Mouse (Mus musculus): ENCODE measurements at regions not wholly inside any gene's neighbourhood (a gene's known extent, or its start where the extent isn't known, plus 50 kb on each side); places are given as distances from the start of the nearest gene placed in this dataset.

DNA sequence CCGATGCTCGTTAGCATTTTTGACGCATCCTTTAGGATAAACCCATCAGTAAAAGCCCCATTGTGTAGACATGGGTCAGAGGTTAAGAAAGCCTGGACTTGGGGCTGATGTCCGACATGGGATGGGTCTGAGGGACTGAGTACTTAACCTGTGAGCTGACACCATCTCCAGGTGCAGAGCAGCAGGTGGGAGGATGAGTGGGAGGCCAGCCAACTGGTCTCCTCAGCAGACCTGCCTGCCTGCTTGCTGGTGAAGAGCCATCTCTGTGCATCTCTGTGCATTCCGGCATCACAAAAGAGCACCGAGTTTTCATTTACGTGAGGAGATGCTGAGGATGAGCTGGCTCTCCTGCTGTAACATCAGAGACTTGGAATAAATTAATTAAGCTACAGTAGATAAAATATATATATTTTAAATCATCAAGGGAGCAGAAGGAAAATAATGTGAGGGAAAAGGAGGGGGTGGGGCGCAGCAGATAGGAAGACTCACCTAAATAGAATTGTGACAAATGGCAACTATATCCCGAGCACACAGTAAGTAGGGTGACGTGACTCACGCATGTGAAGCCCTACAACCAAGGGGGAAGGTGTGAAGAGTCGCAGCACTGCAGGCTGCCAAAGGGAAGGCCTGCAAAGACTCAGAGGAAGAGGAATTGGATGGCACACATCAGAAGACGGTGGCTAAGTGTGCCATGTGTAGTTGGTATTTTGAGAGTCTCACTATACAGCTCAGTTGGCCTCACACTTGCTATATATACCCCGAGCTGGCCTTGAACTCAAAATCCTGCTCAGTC is 118.5 kb upstream of the Ces5a start:
- no peaks in the 10 kb centered on the region for H3K36me3 ChIP-seq
- H3K9me3 ChIP-seq: no peaks in the 10 kb centered on the region
- H3K4me1 ChIP-seq (replicated peaks): no peaks in the 10 kb centered on the region
- H3K27ac ChIP-seq: no peak overlapping the region
- no peaks in the 10 kb centered on the region for H3K27me3 ChIP-seq (replicated peaks)
- no peak overlapping the region for H3K4me2 ChIP-seq (replicated peaks)
- 74% methylated on average over 14 of the region's 14 CpGs for WGBS
- ATAC-seq: no peak
- no peak overlapping the region for H3K9ac ChIP-seq
- H3K4me3 ChIP-seq (replicated peaks): no peak overlapping the region

DNA sequence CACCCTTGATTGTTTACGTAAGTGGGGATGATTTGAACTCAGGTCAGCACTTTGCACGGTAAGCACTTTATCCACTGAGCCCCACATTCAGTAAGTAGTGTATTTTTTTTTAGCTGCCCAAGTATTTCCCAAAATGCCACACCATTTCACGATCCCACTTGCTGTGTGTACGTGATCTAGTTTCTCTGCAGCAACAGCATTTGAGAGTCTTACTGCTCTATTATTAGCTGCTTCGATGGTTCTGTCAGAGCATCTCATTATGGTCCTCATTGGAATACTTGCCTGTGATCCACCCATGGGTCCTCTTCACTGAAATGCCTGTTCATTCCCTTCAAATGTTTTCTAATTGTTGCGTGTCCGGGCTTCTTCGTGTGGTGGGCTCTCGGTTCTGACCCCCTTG is 120.1 kb upstream of the Ces5a start:
- Histone ChIP-seq H3K27me3 (replicated peaks) (no peaks in the 10 kb centered on the region), H3K27ac (no peak overlapping the region), H3K4me3 (replicated peaks) (no peak overlapping the region), H3K9me3 (no peaks in the 10 kb centered on the region), H3K4me1 (replicated peaks) (no peaks in the 10 kb centered on the region), H3K36me3 (no peaks in the 10 kb centered on the region), H3K9ac (no peak overlapping the region), H3K4me2 (replicated peaks) (no peak overlapping the region)
- ATAC-seq: no peak
- WGBS: 88% methylated on average over 9 of the region's 9 CpGs

DNA sequence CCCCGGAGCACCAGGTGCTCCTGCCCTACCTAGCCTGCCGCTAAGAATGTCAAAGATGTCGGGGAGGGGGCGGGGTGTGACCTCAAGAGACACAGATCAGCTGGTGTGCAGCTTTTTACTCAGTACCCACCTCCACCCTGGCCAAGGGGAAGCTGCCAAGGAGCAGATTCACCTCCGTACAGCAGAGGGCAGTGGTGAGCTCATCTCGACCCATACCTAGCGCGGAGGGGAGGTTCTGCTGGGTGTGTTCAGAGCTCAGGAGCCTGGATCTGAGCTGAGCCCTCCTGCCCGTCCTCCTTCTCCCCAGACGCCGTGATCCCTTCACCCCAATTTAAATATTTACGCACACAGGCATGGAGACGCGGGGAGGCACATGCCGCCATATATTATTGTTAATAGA is 126.1 kb upstream of the Ces5a start:
- WGBS: 6% methylated on average over 15 of the region's 15 CpGs
- H3K4me3 ChIP-seq (replicated peaks): peak overlapping the region; percentile 22
- H3K36me3 ChIP-seq: no peaks in the 10 kb centered on the region
- H3K9me3 ChIP-seq: no peaks in the 10 kb centered on the region
- H3K27me3 ChIP-seq (replicated peaks): no peaks in the 10 kb centered on the region
- no peaks in the 10 kb centered on the region for H3K4me1 ChIP-seq (replicated peaks)
- H3K4me2 ChIP-seq (replicated peaks): peak overlapping the region; percentile 68
- no peak overlapping the region for H3K9ac ChIP-seq
- H3K27ac ChIP-seq: no peak overlapping the region
- peak; percentile 95 for ATAC-seq

DNA sequence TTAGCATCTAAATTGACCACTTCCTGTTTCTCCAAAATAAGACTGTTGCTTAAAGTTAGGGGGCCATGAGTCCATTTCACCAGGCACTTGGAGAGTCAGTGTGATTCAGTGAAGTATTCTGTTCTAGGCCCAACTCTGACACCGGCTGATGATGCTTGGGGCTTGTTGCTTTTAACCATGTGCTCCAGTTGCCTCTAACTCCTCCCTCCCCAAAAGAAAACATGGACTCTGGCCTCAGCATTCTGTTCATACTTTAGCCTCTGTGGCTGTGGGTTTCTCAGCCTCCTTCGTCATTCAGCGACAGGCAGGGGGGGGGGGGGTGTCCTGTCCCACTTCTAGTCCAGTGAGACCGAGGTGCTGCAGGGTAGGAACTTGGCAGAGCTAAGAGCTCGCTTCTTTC is 126.6 kb upstream of the Ces5a start:
- Histone ChIP-seq H3K4me2 (replicated peaks) (peak overlapping the region; percentile 68), H3K27me3 (replicated peaks) (no peaks in the 10 kb centered on the region), H3K4me1 (replicated peaks) (no peaks in the 10 kb centered on the region), H3K9me3 (no peaks in the 10 kb centered on the region), H3K27ac (no peak overlapping the region), H3K9ac (no peak overlapping the region), H3K4me3 (replicated peaks) (peak overlapping the region; percentile 22; the same call in 1 of the 2 replicates), H3K36me3 (no peaks in the 10 kb centered on the region)
- WGBS: 74% methylated on average over 5 of the region's 5 CpGs
- peak; percentile 63 for ATAC-seq

DNA sequence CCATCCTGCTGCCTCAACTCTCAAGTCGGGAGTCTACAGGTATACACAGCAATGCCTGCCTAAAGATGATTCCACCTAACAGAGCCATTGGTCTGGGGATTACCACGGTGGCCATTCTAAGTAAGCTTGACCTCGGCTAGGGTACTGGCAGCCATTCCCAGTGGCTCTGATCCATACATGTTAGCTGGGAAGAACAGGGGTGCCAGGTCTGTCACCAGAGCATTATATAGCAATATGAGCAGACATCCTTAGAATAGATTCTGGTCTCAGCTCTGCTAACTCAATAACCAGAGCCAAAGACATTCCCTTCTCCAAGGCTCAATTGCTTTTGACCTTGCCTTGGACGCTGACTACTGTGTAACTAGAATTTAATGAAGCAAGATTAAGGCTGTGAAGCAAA is 128.2 kb upstream of the Ces5a start:
- Histone ChIP-seq H3K27me3 (replicated peaks) (no peaks in the 10 kb centered on the region), H3K9ac (no peak overlapping the region), H3K27ac (no peak overlapping the region), H3K4me2 (replicated peaks) (no peak overlapping the region), H3K4me1 (replicated peaks) (no peaks in the 10 kb centered on the region), H3K36me3 (no peaks in the 10 kb centered on the region), H3K4me3 (replicated peaks) (no peak overlapping the region), H3K9me3 (no peaks in the 10 kb centered on the region)
- ATAC-seq: no peak
- 80% methylated on average over 4 of the region's 4 CpGs for WGBS

DNA sequence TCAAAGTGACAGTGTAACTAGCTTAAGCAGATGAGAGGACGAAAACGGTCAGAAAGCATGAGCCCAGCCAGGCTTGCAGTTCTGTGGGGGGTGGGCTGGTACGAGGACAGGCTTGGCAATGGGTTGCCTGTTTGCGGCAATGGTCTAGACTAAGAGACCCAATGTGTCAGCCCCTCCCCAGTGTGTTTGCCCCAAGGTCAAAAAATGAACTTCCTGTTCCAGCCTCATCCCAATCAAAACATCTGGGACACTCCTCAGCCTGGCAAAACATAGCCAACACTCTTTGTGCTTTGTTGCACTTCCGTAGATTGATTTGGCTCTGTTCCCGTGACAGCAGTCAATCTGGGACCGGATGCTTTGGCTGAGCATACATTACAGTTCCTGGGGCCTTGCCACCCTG is 132.7 kb upstream of the Ces5a start:
- Histone ChIP-seq H3K27ac (no peak overlapping the region), H3K27me3 (replicated peaks) (no peaks in the 10 kb centered on the region), H3K36me3 (no peaks in the 10 kb centered on the region), H3K4me1 (replicated peaks) (no peaks in the 10 kb centered on the region), H3K4me3 (replicated peaks) (no peak overlapping the region), H3K9ac (no peak overlapping the region), H3K9me3 (no peaks in the 10 kb centered on the region), H3K4me2 (replicated peaks) (no peak overlapping the region)
- no peak for ATAC-seq
- 57% methylated on average over 7 of the region's 7 CpGs for WGBS

DNA sequence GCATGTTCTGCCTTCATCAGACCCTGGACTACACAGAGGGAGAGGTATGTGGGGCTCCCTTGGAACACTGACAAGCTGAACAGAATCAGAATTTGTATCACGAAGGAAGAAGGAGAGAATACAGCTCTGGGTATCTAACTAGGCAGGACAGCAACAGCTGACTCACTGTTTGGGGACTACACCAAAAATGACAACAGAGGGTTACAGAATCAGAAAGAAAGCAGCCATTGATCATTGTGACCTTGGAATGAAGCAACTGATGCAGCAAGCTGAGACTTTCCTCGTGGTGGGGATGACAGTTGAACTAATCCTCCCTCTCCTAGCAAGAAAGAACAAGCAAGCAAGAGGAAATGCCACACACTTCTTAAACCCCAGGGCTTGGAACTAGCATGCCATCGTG is 135.0 kb upstream of the Gnao1 start:
- Histone ChIP-seq H3K4me3 (replicated peaks) (no peak overlapping the region), H3K9ac (no peak overlapping the region), H3K4me1 (replicated peaks) (no peaks in the 10 kb centered on the region), H3K36me3 (no peaks in the 10 kb centered on the region), H3K9me3 (no peaks in the 10 kb centered on the region), H3K27ac (no peak overlapping the region), H3K27me3 (replicated peaks) (no peaks in the 10 kb centered on the region), H3K4me2 (replicated peaks) (no peak overlapping the region)
- no peak for ATAC-seq
- WGBS: 62% methylated on average over 3 of the region's 3 CpGs

DNA sequence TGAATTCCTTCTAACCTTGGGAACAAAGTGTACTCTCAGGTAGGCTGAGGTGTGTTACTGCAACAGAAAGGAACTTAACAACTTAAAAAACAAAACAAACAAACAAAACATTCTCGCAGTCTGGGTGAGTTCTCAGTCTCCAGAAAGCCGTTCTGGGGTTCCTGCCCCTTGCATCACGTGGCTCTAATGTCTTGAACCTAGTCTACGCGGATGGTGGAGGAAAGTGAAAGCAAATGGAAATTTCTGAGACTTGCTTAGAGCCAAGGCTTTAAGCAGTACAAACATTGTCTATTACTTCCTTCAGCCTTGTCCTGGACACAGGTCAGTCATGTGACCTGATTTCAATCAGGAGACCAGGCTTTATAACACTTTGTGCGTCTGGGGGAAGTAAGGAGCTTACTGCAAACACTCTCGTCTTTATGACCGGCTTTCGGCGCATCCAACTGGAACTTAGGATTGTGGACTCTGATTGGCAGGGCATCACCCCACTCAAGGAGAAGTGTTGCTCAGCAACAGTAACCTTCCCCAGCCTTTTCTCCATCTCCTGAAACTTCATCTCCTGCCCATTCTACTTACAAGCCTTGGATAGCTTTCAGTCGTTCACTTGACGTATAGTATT is 125.9 kb upstream of the Gnao1 start:
- no peak for ATAC-seq

DNA sequence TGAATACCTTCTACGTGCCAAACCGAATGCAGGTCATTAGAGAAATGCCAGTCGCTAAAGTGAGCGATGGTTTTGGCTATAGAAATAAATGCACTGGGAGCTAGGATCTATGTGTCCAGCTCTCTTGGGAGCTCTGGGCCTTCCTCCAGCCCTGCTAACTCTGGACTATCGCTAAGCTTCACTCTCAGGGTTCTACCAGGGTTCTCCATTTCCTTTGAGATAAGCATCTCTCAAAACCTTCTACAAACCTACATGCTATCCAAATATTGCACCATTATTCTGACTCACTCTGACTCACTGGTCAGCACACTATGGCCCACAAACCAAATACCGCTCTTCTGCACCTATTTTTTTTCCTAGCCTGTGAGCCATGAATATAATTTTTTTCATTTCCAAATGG is 125.4 kb upstream of the Gnao1 start:
- Histone ChIP-seq H3K9ac (no peak overlapping the region), H3K9me3 (no peaks in the 10 kb centered on the region), H3K4me2 (replicated peaks) (no peak overlapping the region), H3K27ac (no peak overlapping the region), H3K4me3 (replicated peaks) (no peak overlapping the region), H3K4me1 (replicated peaks) (no peaks in the 10 kb centered on the region), H3K27me3 (replicated peaks) (no peaks in the 10 kb centered on the region), H3K36me3 (no peaks in the 10 kb centered on the region)
- ATAC-seq: no peak
- 96% methylated on average over 6 of the region's 6 CpGs for WGBS

More for the DNA sequence above, 125.9 kb upstream of the Gnao1 start:
- Histone ChIP-seq H3K4me1 (replicated peaks) (no peaks in the 10 kb centered on the region), H3K27ac (no peak overlapping the region), H3K27me3 (replicated peaks) (no peaks in the 10 kb centered on the region), H3K9me3 (no peaks in the 10 kb centered on the region), H3K4me3 (replicated peaks) (no peak overlapping the region), H3K9ac (no peak overlapping the region), H3K4me2 (replicated peaks) (no peak overlapping the region), H3K36me3 (no peaks in the 10 kb centered on the region)
- 74% methylated on average over 12 of the region's 12 CpGs for WGBS

DNA sequence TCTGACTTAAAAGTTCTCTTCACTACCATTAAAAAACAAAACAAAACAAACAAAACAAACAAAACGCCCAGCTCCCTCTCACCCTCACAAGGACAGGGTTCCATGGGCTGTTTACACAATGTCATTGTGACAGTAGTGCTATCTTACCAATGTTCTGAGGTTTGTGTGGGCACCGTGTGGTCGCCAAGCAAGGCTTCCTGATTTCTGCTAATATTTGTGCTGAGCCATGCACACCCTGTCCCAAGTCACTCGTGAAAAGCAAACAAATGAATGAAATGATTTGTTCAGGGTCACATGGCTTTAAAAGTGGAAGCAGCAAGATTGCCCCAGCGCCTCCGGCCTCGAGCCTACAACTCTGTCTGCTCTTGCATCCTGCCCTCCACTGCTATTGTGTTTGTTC is 120.9 kb upstream of the Gnao1 start:
- no peak for ATAC-seq
- WGBS: 40% methylated on average over 7 of the region's 7 CpGs
- no peaks in the 10 kb centered on the region for H3K36me3 ChIP-seq

DNA sequence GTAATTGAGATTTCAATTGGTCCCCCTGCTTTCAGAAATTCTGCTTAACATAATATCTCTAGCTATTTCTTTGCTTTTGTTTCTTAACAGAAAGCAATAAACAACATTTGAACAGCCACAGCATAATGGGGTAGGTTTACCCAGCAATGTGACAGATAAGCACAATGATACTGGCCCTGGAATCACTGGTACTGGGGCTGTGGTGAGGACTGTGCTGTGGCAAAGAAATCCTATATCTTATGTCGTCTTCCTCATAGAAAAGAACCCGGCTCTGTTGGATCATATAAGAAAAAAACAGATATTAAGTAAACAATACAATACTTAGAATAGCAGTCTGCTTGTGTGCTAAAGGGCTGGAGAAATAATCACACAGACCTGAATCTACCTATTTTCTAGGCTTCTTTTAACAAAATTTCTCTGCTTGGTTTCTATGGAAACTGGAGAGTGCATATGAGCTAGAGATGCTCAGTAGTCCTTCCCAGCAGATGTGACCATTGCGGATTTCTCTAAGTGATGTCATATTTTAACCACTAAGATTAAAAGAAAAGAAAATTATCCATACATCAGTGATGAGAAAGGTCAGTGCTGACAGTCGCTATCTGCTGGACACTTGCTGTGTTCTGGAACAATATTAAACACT is 119.8 kb upstream of the Gnao1 start:
- Histone ChIP-seq H3K4me2 (replicated peaks) (no peak overlapping the region), H3K4me3 (replicated peaks) (no peak overlapping the region), H3K36me3 (no peaks in the 10 kb centered on the region), H3K9me3 (no peaks in the 10 kb centered on the region), H3K27ac (no peak overlapping the region), H3K4me1 (replicated peaks) (no peaks in the 10 kb centered on the region), H3K27me3 (replicated peaks) (no peaks in the 10 kb centered on the region), H3K9ac (no peak overlapping the region)
- WGBS: 75% methylated on average over 4 of the region's 4 CpGs
- ATAC-seq: no peak

More for the DNA sequence above, 120.9 kb upstream of the Gnao1 start:
- Histone ChIP-seq H3K4me2 (replicated peaks) (no peak overlapping the region), H3K4me1 (replicated peaks) (no peaks in the 10 kb centered on the region), H3K9ac (no peak overlapping the region), H3K27me3 (replicated peaks) (no peaks in the 10 kb centered on the region), H3K27ac (no peak overlapping the region), H3K9me3 (no peaks in the 10 kb centered on the region), H3K4me3 (replicated peaks) (no peak overlapping the region)

DNA sequence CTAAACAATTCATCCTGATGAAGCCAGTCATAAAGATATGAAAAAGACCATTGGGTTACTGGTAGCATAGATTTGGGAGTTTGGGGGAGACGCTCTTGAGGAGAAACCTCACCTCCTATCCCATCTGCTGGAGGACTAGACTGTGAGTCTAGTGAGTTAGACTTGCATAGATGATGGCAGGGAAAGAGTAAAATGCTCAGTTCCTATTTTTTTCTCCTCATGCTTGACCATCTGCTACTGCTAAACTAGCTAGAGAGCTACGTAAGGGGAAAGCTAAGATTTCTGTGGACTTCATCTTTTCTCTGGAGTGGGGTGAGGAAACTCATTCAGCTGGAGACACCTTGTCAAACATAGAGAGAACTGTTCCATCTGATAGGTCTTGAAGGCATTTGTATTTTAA is 118.4 kb upstream of the Gnao1 start:
- Histone ChIP-seq H3K4me2 (replicated peaks) (no peak overlapping the region), H3K27me3 (replicated peaks) (no peaks in the 10 kb centered on the region), H3K4me3 (replicated peaks) (no peak overlapping the region), H3K9me3 (no peaks in the 10 kb centered on the region), H3K9ac (no peak overlapping the region), H3K4me1 (replicated peaks) (no peaks in the 10 kb centered on the region), H3K36me3 (no peaks in the 10 kb centered on the region), H3K27ac (no peak overlapping the region)
- ATAC-seq: no peak
- 86% methylated on average over 2 of the region's 2 CpGs for WGBS

DNA sequence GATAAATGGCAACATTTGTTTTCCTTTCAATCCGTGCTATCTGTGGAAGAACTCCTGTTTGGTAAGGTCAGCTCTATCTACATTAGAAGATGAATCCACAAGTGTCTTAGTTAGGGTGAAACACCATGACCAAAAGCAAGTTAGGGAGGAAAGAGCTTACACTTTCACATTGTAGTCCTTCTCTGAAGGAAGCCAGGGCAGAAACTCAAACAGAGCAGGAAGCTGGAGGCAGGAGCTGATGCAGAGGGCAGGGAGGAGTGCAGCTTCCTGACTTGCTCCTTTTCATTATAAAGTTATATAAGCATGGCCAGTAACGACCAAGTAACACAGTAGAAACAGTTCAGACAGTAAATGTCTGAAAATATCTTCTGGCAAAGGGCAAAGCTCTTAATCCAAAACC is 117.9 kb upstream of the Gnao1 start:
- Histone ChIP-seq H3K4me2 (replicated peaks) (no peak overlapping the region), H3K36me3 (no peaks in the 10 kb centered on the region), H3K27ac (no peak overlapping the region), H3K27me3 (replicated peaks) (no peaks in the 10 kb centered on the region), H3K4me1 (replicated peaks) (no peaks in the 10 kb centered on the region), H3K4me3 (replicated peaks) (no peak overlapping the region), H3K9ac (no peak overlapping the region), H3K9me3 (no peaks in the 10 kb centered on the region)
- no peak for ATAC-seq
- WGBS: 76% methylated on average over 2 of the region's 2 CpGs
